Mouse (Mus musculus) kidney, embryonic 15.5 days (tissue): ENCODE data around the gene Emc7. TPM values are rescaled to one million over a fixed set of nuclear protein-coding genes. Genes with fewer than 3 reads are reported as not detected.

Experiments
- ATAC-seq: fragments of 200-750 bp; cut with Nextera tagmentation; replicated peaks from 2 replicates; pipeline ENCODE4 v1.8.0; 2017; ENCODE audit warnings: moderate TSS enrichment; ENCODE audit not compliant: low FRiP score
- H3K27ac ChIP-seq: fragments of 300-500 bp; sonication (generic); 2 replicates; pipeline ENCODE4 v1.5.1; 2015; ENCODE audit warnings: mild to moderate bottlenecking, inconsistent platforms
- H3K27me3 ChIP-seq: fragments of 300-500 bp; sonication (generic); 2 replicates; pipeline ENCODE4 v1.6.1; 2015; ENCODE audit warnings: inconsistent platforms
- H3K36me3 ChIP-seq: fragments of 300-500 bp; sonication (generic); 2 replicates; pipeline ENCODE4 v1.6.1; 2015; ENCODE audit warnings: inconsistent platforms
- H3K4me1 ChIP-seq: fragments of 300-500 bp; sonication (generic); 2 replicates; pipeline ENCODE4 v1.6.1; 2015; ENCODE audit warnings: inconsistent platforms
- H3K4me2 ChIP-seq: fragments of 300-500 bp; sonication (generic); 2 replicates; pipeline ENCODE4 v1.6.1; 2015; ENCODE audit warnings: moderate library complexity, mild to moderate bottlenecking, inconsistent platforms
- H3K4me3 ChIP-seq: fragments of 300-500 bp; sonication (generic); replicated peaks from 2 replicates; pipeline ENCODE4 v1.5.1; 2015; ENCODE audit warnings: mild to moderate bottlenecking, inconsistent platforms
- H3K9ac ChIP-seq: fragments of 300-500 bp; sonication (generic); 2 replicates; pipeline ENCODE4 v1.6.1; 2015; ENCODE audit warnings: mild to moderate bottlenecking, inconsistent platforms
- H3K9me3 ChIP-seq: fragments of 300-500 bp; sonication (generic); replicated peaks from 2 replicates; pipeline ENCODE4 v1.6.1; 2016; ENCODE audit warnings: inconsistent platforms
- whole genome bisulfite sequencing: fragments of 180-500 bp; shearing (Covaris S2); methylation state at CpG from one replicate; pipeline ENCODE4 v1.1.7; 2015; ENCODE audit warnings: mixed read lengths; 5-methylcytosine and 5-hydroxymethylcytosine counted together
- polyA plus RNA-seq: library from polyadenylated mRNA; unstranded; fragments of >200 nt; fragmentation: Nextera tagmentation; extraction: Ambion mirVana; gene quantifications from 2 replicates; pipeline ENCODE4 v1.2.1, GENCODE M21; 2015

Gene Emc7
- polyA plus RNA-seq, 1 experiment from 2014 or later, result 19.3 TPM

DNA sequence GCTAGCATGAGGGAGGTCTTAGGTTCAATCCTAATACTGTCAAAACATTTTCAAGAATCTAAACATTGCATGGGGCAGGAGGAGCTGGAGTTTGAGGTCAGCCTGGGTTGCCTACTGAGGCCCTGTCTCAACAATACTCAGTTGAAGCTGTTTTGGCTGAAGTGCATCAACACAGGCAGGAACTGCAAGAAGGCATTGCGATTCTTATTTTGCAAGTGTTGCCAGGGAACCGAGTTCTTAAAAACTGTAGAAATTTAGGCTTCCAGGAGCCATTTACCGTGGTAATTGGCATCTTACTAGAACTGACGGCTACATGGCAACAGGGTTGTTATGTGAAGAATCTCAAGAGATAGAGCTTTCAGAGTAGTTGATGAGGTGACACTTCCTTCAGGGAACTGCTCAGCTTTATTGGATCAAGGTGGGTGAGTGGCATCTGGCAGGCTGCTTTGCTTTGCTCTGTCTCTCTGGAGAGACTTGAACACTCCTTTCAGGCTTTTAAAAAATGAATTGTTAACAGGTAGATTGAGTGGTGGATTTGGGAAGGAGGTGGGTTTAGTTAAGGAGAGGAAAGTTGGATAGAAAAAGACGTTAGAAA is 52.1 kb downstream of the Emc7 start:
- Histone ChIP-seq H3K36me3 (no peaks in the 10 kb centered on the region), H3K4me3 (no peak overlapping the region), H3K4me1 (no peaks in the 10 kb centered on the region), H3K27me3 (no peaks in the 10 kb centered on the region), H3K27ac (no peak overlapping the region), H3K9me3 (no peaks in the 10 kb centered on the region), H3K4me2 (no peak overlapping the region), H3K9ac (no peak overlapping the region)
- ATAC-seq, result no peak
- 78% methylated on average over 5 of the region's 5 CpGs for WGBS

DNA sequence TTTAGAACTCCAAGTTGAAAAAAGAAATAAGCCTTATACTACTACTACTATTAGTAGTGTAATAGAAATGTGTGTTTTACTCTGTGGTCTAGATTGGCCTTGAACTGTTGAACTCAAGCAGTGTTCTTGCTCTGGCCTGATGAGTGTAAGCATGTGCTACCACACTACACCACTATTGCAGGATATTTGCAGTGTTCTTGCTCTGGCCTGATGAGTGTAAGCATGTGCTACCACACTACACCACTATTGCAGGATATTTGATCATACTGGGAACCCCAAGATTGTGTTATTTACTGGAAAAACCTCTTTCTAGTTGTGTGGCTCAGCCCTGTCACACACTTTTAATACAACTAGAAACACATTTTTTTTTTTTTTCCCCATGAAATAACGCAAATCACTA is 52.6 kb downstream of the Emc7 start:
- Histone ChIP-seq H3K4me3 (no peak overlapping the region), H3K27me3 (no peaks in the 10 kb centered on the region), H3K36me3 (no peaks in the 10 kb centered on the region), H3K27ac (no peak overlapping the region), H3K9ac (no peak overlapping the region), H3K4me1 (no peaks in the 10 kb centered on the region), H3K4me2 (no peak overlapping the region), H3K9me3 (no peaks in the 10 kb centered on the region)
- 94% methylated on average over 1 of the region's 1 CpGs for WGBS
- no peak for ATAC-seq

DNA sequence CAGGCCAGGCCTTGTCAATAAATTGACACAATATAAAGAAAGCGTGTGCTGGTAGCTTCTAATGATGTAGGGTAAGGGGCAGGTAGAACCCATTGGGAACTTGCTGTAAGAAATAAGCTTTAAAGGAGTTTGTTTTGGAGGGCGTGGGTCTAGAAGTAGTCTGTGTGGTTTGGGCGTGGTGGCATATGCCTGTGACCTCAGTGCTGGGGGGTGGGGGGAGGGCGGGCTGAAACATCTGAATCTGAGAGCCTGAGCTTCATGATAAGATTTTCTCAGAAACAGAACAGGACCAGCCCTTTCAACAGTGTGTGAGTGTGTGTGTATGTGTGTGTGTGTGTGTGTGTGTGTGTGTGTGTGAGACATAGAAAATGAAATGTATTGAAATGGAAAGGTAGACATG is 55.3 kb downstream of the Emc7 start:
- no peak for ATAC-seq
- H3K36me3 ChIP-seq, result no peaks in the 10 kb centered on the region
- H3K27me3 ChIP-seq, result no peaks in the 10 kb centered on the region
- no peak overlapping the region for H3K4me2 ChIP-seq
- no peak overlapping the region for H3K9ac ChIP-seq
- WGBS, result 88% methylated on average over 4 of the region's 4 CpGs
- H3K4me3 ChIP-seq, result no peak overlapping the region
- H3K9me3 ChIP-seq, result no peaks in the 10 kb centered on the region
- H3K27ac ChIP-seq, result no peak overlapping the region
- no peaks in the 10 kb centered on the region for H3K4me1 ChIP-seq

- ATAC-seq, result no peak
- 92% methylated on average over 1 of the region's 1 CpGs for WGBS
- peaks cover 10% of the 10 kb centered on the region; the same call in 1 of the 2 replicates for H3K36me3 ChIP-seq
- H3K27ac ChIP-seq, result no peak overlapping the region
- no peaks in the 10 kb centered on the region for H3K4me1 ChIP-seq
- H3K4me3 ChIP-seq, result no peak overlapping the region
- no peaks in the 10 kb centered on the region for H3K9me3 ChIP-seq
- H3K27me3 ChIP-seq, result no peaks in the 10 kb centered on the region
- no peak overlapping the region for H3K4me2 ChIP-seq
- H3K9ac ChIP-seq, result no peak overlapping the region
Observed at GRCm38 (mm10) chr2:112513036-112513435, 58.2 kb downstream of the Emc7 start.

DNA sequence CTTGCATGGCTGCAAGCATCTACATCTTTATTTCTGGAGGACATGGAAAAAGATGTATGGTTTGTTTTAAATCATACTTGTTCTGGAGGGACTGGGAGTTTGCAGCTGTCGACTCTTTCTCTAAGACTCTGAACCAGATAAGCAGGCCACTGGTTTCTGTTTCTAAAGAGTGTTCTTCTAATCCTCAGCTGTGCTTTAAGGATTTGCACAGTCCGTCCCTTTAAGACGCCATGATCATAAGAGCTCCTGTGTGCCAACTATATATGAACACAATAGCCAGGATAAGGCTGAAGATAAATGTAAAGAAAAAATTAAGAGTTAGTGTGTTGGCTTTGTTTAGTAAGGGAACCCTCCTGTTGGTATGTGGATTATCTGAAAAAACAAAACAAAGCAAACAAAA is 61.9 kb downstream of the Emc7 start:
- WGBS, result 87% methylated on average over 3 of the region's 3 CpGs
- H3K9ac ChIP-seq, result no peak overlapping the region
- ATAC-seq, result no peak
- no peaks in the 10 kb centered on the region for H3K4me1 ChIP-seq
- H3K4me3 ChIP-seq, result no peak overlapping the region
- H3K36me3 ChIP-seq, result peaks cover 10% of the 10 kb centered on the region; the same call in 1 of the 2 replicates
- H3K4me2 ChIP-seq, result no peak overlapping the region
- H3K9me3 ChIP-seq, result no peaks in the 10 kb centered on the region
- no peaks in the 10 kb centered on the region for H3K27me3 ChIP-seq
- H3K27ac ChIP-seq, result no peak overlapping the region

- Histone ChIP-seq H3K27me3 (no peaks in the 10 kb centered on the region), H3K4me3 (no peak overlapping the region), H3K27ac (no peak overlapping the region), H3K9me3 (no peaks in the 10 kb centered on the region), H3K9ac (no peak overlapping the region), H3K4me1 (no peaks in the 10 kb centered on the region), H3K36me3 (peaks cover 10% of the 10 kb centered on the region; the same call in 1 of the 2 replicates), H3K4me2 (no peak overlapping the region)
- ATAC-seq, result no peak
- WGBS, result 93% methylated on average over 3 of the region's 3 CpGs
Observed at GRCm38 (mm10) chr2:112517218-112517617, 62.4 kb downstream of the Emc7 start.

DNA sequence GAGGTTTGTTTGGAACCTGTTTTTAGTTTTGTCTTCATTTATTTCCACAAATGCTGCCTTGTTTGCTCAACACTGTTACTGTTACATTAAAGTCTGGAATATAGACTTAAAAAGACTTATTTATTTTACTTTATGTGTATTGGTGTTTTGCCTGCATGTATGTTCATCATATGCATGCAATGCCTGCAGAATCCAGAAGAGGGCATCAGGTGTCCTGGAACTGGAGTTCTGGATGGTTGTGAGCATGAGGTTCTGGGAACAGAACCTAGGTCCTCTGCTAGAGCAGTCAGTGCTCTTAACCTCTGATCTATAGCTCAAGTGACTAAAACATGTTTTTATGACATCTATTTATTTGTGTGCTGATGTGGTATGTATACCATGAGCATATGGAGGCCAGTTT is 63.7 kb downstream of the Emc7 start:
- Histone ChIP-seq H3K4me3 (no peak overlapping the region), H3K4me2 (no peak overlapping the region), H3K36me3 (peaks cover 10% of the 10 kb centered on the region; the same call in 1 of the 2 replicates), H3K27ac (no peak overlapping the region), H3K27me3 (no peaks in the 10 kb centered on the region), H3K9me3 (no peaks in the 10 kb centered on the region), H3K9ac (no peak overlapping the region), H3K4me1 (no peaks in the 10 kb centered on the region)
- no peak for ATAC-seq

GRCm38 (mm10) chr2:112520526-112521482 is 66.0 kb downstream of the Emc7 start:
- Histone ChIP-seq H3K4me1 (no peaks in the 10 kb centered on the region), H3K4me2 (no peak overlapping the region), H3K27ac (no peak overlapping the region), H3K27me3 (no peaks in the 10 kb centered on the region), H3K36me3 (peaks cover 4% of the 10 kb centered on the region; the same call in 1 of the 2 replicates), H3K9me3 (no peaks in the 10 kb centered on the region), H3K9ac (no peak overlapping the region), H3K4me3 (no peak overlapping the region)
- WGBS, result 90% methylated on average over 4 of the region's 4 CpGs
- ATAC-seq, result no peak

Other genes with a start within 250 kb of the Emc7 start
- gene Lpcat4, start 215.5 kb upstream of the Emc7 start, polyA plus RNA-seq, result 23.1 and 25.7 TPM in 2 replicates
- 0.08 TPM in 1 of 2 replicates, not detected in the other for gene Nutm1, start 195.7 kb upstream of the Emc7 start, polyA plus RNA-seq
- gene Nop10, start 193.1 kb upstream of the Emc7 start, polyA plus RNA-seq, result 242 and 259 TPM in 2 replicates
- gene Slc12a6, start 189.2 kb upstream of the Emc7 start, polyA plus RNA-seq, result 9.5 and 10.7 TPM in 2 replicates
- gene Gm21985, start 188.7 kb upstream of the Emc7 start, polyA plus RNA-seq, result not detected in 2 replicates
- gene Emc4, start 87.0 kb upstream of the Emc7 start, polyA plus RNA-seq, result 120 and 123 TPM in 2 replicates
- gene Katnbl1, start 75.8 kb upstream of the Emc7 start, polyA plus RNA-seq, result 38.4 and 42.3 TPM in 2 replicates
- 0.17 and 0.22 TPM in 2 replicates for gene Chrm5, start 25.8 kb downstream of the Emc7 start, polyA plus RNA-seq
- gene Aven, start 38.0 kb downstream of the Emc7 start, polyA plus RNA-seq, result 7.2 and 9.3 TPM in 2 replicates